Mouse (Mus musculus) liver, embryonic 14.5 days (tissue): ENCODE measurements around the gene Magix.

Experiments used
- CTCF ChIP-seq: IDR thresholded peaks from 2 replicates; pipeline ENCODE4 v1.5.1; 2016; ENCODE audit warnings: antibody characterized with exemption, low read depth, control low read depth
- EP300 ChIP-seq: IDR thresholded peaks from 2 replicates; pipeline ENCODE4 v1.6.1; 2016; ENCODE audit warnings: antibody characterized with exemption, low read depth

DNA sequence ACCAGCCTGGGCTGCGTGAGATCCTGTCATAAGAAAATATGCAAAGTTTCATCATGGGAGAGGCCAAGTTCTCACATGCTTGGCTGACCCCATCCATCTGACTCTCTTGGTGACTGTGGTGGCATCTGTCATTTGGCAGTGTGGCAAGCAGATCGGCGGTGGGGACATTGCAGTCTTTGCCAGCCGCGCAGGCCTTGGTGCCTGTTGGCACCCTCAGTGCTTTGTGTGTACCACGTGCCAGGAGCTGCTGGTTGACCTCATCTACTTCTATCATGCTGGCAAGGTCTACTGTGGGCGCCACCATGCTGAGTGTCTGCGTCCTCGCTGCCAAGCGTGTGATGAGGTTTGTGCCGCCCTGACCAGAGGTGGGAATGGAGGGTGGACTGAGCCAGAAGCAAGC lies 16.3 kb downstream of the Magix start:
- no peak for TF ChIP-seq CTCF
- TF ChIP-seq EP300, result no peak
